Mouse (Mus musculus): Measurements from ENCODE around the gene Nap1l4. TPM values are rescaled to one million over a fixed set of nuclear protein-coding genes. Genes with fewer than 3 reads are reported as not detected.

Gene Nap1l4
- polyA plus RNA-seq (2015; fragmentation: Nextera tagmentation; extraction: Ambion mirVana), result 323 and 328 TPM in 2 replicates

DNA sequence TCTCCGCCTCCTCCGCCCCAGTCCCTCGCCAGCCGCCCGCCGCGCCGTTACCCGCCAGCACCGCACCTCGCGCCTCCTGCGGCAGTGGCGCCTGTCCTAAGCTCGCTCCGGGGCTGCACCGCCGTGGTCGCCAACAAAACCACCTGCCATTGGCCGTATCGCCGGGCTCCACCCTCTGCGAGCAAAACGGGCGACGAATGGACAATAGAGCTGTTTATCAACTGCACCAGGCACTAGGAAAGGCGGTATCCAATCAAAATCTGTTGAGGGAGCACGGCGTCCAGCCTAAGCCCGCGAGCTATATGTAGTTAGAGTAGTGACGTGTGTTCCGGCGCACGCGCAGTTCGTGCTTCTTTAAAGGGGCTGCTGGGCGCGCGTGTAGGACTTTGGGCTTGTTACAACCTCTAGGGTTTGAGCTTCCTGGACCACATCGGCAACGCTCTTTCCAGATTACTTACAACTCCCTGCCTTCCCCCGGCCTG, at the start of gene Nap1l4:
Gene Nap1l4 (minus strand): TSS at position 131 of the 482 bp plus-strand sequence.
- no peaks in the 10 kb centered on the region for H3K27me3 ChIP-seq (replicated peaks; ENCODE audit: control insufficient read depth, insufficient read depth, low read length)
- peak within 1 kb of the TSS; percentile 98 for H3K4me3 ChIP-seq (ENCODE audit: low read length)
- peaks cover 21% of the 10 kb centered on the region for H3K4me1 ChIP-seq (ENCODE audit: control insufficient read depth, insufficient read depth, low read depth, low read length)
- H3K9ac ChIP-seq (ENCODE audit: low read depth, low read length), result peak within 1 kb of the TSS; percentile 94
- WGBS, result 0% methylated on average over 42 of the region's 43 CpGs
- H3K27ac ChIP-seq (ENCODE audit: low read depth, low read length), result peak within 1 kb of the TSS; percentile 94
- ATAC-seq, result peak; percentile 100
- H3K9me3 ChIP-seq (ENCODE audit: control insufficient read depth, low read length), result no peaks in the 10 kb centered on the region
- no peaks in the 10 kb centered on the region for H3K36me3 ChIP-seq (ENCODE audit: control insufficient read depth, insufficient read depth, low read length)
- peak within 1 kb of the TSS; percentile 94 for H3K4me2 ChIP-seq (ENCODE audit: low read length)

- 60% methylated on average over 5 of the region's 5 CpGs for WGBS
- ATAC-seq, result no peak
These were observed 46.0 kb upstream of the Nap1l4 start for GRCm38 (mm10) chr7:143594865-143595264.

DNA sequence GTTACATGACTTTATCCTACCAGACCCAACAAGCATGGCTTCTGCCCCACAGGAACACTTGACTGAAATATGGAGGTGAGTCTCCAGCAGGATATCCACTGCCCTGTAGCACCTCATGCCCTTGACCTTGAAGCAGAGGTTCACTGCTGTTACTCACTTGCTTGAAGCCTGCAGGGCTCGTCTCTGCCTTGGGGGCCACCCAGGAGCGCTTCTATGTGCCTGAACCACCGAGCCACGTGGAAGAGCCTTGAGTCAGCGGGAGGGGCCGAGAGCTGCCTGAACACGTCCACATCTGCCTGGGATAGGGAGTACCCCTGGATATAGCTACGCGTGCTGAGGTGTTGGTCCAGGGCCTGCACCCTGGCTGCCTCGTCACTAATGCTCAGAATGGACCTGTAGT, 43.3 kb upstream of the Nap1l4 start:
- 95% methylated on average over 10 of the region's 10 CpGs for WGBS
- H3K4me1 ChIP-seq (ENCODE audit: control insufficient read depth, insufficient read depth, low read depth, low read length), result no peaks in the 10 kb centered on the region
- no peaks in the 10 kb centered on the region; the same call in 1 of the 2 replicates for H3K36me3 ChIP-seq (ENCODE audit: control insufficient read depth, insufficient read depth, low read length)
- no peak overlapping the region for H3K9ac ChIP-seq (ENCODE audit: low read depth, low read length)
- no peaks in the 10 kb centered on the region for H3K9me3 ChIP-seq (ENCODE audit: control insufficient read depth, low read length)
- no peak overlapping the region for H3K4me3 ChIP-seq (ENCODE audit: low read length)
- H3K27me3 ChIP-seq (replicated peaks; ENCODE audit: control insufficient read depth, insufficient read depth, low read length), result no peaks in the 10 kb centered on the region
- H3K27ac ChIP-seq (ENCODE audit: low read depth, low read length), result no peak overlapping the region
- no peak overlapping the region for H3K4me2 ChIP-seq (ENCODE audit: low read length)
- no peak for ATAC-seq

More at GRCm38 (mm10) chr7:143594865-143595264, 46.0 kb upstream of the Nap1l4 start:
- Histone ChIP-seq H3K4me1 (ENCODE audit: control insufficient read depth, insufficient read depth, low read depth, low read length) (peaks cover 13% of the 10 kb centered on the region), H3K36me3 (ENCODE audit: control insufficient read depth, insufficient read depth, low read length) (no peaks in the 10 kb centered on the region), H3K27ac (ENCODE audit: low read depth, low read length) (no peak overlapping the region), H3K4me3 (ENCODE audit: low read length) (no peak overlapping the region), H3K9me3 (ENCODE audit: control insufficient read depth, low read length) (no peaks in the 10 kb centered on the region), H3K9ac (ENCODE audit: low read depth, low read length) (no peak overlapping the region), H3K27me3 (replicated peaks; ENCODE audit: control insufficient read depth, insufficient read depth, low read length) (no peaks in the 10 kb centered on the region), H3K4me2 (ENCODE audit: low read length) (no peak overlapping the region)

GRCm38 (mm10) chr7:143588006-143588405, 39.1 kb upstream of the Nap1l4 start:
- H3K27me3 ChIP-seq (replicated peaks; ENCODE audit: control insufficient read depth, insufficient read depth, low read length), result no peaks in the 10 kb centered on the region

GRCm38 (mm10) chr7:143587586-143587985, 38.7 kb upstream of the Nap1l4 start:
- no peak for ATAC-seq
- H3K9ac ChIP-seq (ENCODE audit: low read depth, low read length), result no peak overlapping the region
- H3K4me1 ChIP-seq (ENCODE audit: control insufficient read depth, insufficient read depth, low read depth, low read length), result no peaks in the 10 kb centered on the region
- H3K9me3 ChIP-seq (ENCODE audit: control insufficient read depth, low read length), result no peaks in the 10 kb centered on the region
- WGBS, result 90% methylated on average over 5 of the region's 5 CpGs
- H3K36me3 ChIP-seq (ENCODE audit: control insufficient read depth, insufficient read depth, low read length), result peaks cover 18% of the 10 kb centered on the region
- no peak overlapping the region for H3K27ac ChIP-seq (ENCODE audit: low read depth, low read length)
- H3K4me2 ChIP-seq (ENCODE audit: low read length), result no peak overlapping the region
- H3K27me3 ChIP-seq (replicated peaks; ENCODE audit: control insufficient read depth, insufficient read depth, low read length), result no peaks in the 10 kb centered on the region
- H3K4me3 ChIP-seq (ENCODE audit: low read length), result no peak overlapping the region

More at GRCm38 (mm10) chr7:143588006-143588405, 39.1 kb upstream of the Nap1l4 start:
- Histone ChIP-seq H3K27ac (ENCODE audit: low read depth, low read length) (no peak overlapping the region), H3K9ac (ENCODE audit: low read depth, low read length) (no peak overlapping the region), H3K9me3 (ENCODE audit: control insufficient read depth, low read length) (no peaks in the 10 kb centered on the region), H3K4me2 (ENCODE audit: low read length) (no peak overlapping the region), H3K4me1 (ENCODE audit: control insufficient read depth, insufficient read depth, low read depth, low read length) (no peaks in the 10 kb centered on the region), H3K36me3 (ENCODE audit: control insufficient read depth, insufficient read depth, low read length) (peaks cover 13% of the 10 kb centered on the region), H3K4me3 (ENCODE audit: low read length) (no peak overlapping the region)
- WGBS, result 95% methylated on average over 4 of the region's 4 CpGs
- no peak for ATAC-seq

- 25% methylated on average over 3 of the region's 3 CpGs for WGBS
- Histone ChIP-seq H3K4me3 (ENCODE audit: low read length) (no peak overlapping the region), H3K4me2 (ENCODE audit: low read length) (no peak overlapping the region), H3K27me3 (replicated peaks; ENCODE audit: control insufficient read depth, insufficient read depth, low read length) (no peaks in the 10 kb centered on the region), H3K9ac (ENCODE audit: low read depth, low read length) (no peak overlapping the region), H3K4me1 (ENCODE audit: control insufficient read depth, insufficient read depth, low read depth, low read length) (no peaks in the 10 kb centered on the region), H3K36me3 (ENCODE audit: control insufficient read depth, insufficient read depth, low read length) (peaks cover 21% of the 10 kb centered on the region), H3K27ac (ENCODE audit: low read depth, low read length) (no peak overlapping the region), H3K9me3 (ENCODE audit: control insufficient read depth, low read length) (no peaks in the 10 kb centered on the region)
- ATAC-seq, result no peak
These were observed 35.0 kb upstream of the Nap1l4 start for GRCm38 (mm10) chr7:143583956-143584355.

DNA sequence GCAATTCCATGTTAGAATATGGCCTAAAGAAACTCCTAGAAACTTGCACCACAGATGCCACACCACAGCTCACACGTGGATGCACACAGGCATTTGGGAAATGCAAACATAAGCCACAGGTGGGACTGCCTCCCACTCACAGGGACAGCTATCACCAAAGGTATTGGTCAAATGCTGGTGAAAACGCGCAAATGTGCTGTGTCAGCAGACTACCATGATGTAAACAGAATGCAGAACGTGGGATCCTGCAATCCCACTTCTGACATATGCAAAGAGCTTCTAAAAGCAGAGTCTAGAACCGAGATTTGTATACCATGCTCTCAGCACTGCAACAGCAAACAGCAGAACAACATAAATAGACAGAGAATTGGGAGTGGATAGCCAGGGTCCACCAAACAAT, 34.1 kb upstream of the Nap1l4 start:
- 90% methylated on average over 5 of the region's 5 CpGs for WGBS
- H3K4me1 ChIP-seq (ENCODE audit: control insufficient read depth, insufficient read depth, low read depth, low read length), result no peaks in the 10 kb centered on the region
- no peaks in the 10 kb centered on the region for H3K27me3 ChIP-seq (replicated peaks; ENCODE audit: control insufficient read depth, insufficient read depth, low read length)
- no peak overlapping the region for H3K4me2 ChIP-seq (ENCODE audit: low read length)
- H3K4me3 ChIP-seq (ENCODE audit: low read length), result no peak overlapping the region
- no peak for ATAC-seq
- H3K27ac ChIP-seq (ENCODE audit: low read depth, low read length), result no peak overlapping the region
- H3K36me3 ChIP-seq (ENCODE audit: control insufficient read depth, insufficient read depth, low read length), result peaks cover 28% of the 10 kb centered on the region
- no peak overlapping the region for H3K9ac ChIP-seq (ENCODE audit: low read depth, low read length)
- H3K9me3 ChIP-seq (ENCODE audit: control insufficient read depth, low read length), result no peaks in the 10 kb centered on the region

DNA sequence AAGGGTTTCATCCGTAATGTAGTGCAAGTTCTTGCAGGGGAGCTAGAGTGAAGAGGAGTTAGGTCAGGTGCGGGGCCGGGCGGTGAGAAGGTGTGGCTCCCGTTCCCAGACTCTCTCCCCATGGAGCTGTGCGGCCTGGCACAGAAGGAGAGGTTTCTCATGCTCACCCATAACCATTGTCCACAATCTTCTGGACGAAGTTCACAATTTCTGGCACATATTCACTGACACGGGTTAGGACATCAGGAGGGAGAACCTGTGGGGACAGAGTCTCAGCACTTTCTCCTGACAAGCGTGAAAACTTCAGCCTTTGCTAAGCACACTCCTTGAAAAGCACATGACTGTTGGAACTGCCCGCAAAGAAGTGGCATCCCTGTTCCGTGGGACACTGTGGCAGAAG, 26.8 kb upstream of the Nap1l4 start:
- Histone ChIP-seq H3K27ac (ENCODE audit: low read depth, low read length) (no peak overlapping the region), H3K27me3 (replicated peaks; ENCODE audit: control insufficient read depth, insufficient read depth, low read length) (no peaks in the 10 kb centered on the region), H3K4me2 (ENCODE audit: low read length) (no peak overlapping the region), H3K4me3 (ENCODE audit: low read length) (no peak overlapping the region), H3K9me3 (ENCODE audit: control insufficient read depth, low read length) (no peaks in the 10 kb centered on the region), H3K9ac (ENCODE audit: low read depth, low read length) (no peak overlapping the region), H3K36me3 (ENCODE audit: control insufficient read depth, insufficient read depth, low read length) (peaks cover 39% of the 10 kb centered on the region), H3K4me1 (ENCODE audit: control insufficient read depth, insufficient read depth, low read depth, low read length) (no peaks in the 10 kb centered on the region)
- ATAC-seq, result no peak
- WGBS, result 97% methylated on average over 11 of the region's 11 CpGs

DNA sequence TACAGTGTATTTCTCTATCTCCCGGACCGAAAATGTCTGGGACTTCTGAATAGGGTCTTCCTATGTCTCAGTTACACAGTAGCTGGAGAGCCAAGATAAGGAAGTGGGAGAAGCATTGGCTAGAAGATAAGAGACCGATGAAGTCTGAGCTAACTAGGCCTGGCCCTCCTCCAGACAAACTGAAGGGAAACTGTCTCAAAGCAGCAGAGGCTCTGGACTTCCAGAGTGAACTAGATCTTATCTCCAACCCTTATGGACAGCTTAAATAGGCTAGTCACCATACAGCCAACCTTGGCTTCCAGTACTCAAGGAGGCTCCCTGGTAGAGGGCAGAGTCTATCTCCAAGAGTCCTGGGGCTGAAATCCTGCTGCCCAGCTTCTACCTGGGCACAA, 16.7 kb upstream of the Nap1l4 start:
- WGBS, result 96% methylated on average over 3 of the region's 3 CpGs
- H3K27ac ChIP-seq (ENCODE audit: low read depth, low read length), result no peak overlapping the region
- H3K27me3 ChIP-seq (replicated peaks; ENCODE audit: control insufficient read depth, insufficient read depth, low read length), result no peaks in the 10 kb centered on the region
- ATAC-seq, result no peak
- H3K4me3 ChIP-seq (ENCODE audit: low read length), result no peak overlapping the region
- H3K36me3 ChIP-seq (ENCODE audit: control insufficient read depth, insufficient read depth, low read length), result peaks cover 49% of the 10 kb centered on the region
- no peaks in the 10 kb centered on the region for H3K9me3 ChIP-seq (ENCODE audit: control insufficient read depth, low read length)
- no peak overlapping the region for H3K4me2 ChIP-seq (ENCODE audit: low read length)
- H3K9ac ChIP-seq (ENCODE audit: low read depth, low read length), result no peak overlapping the region
- H3K4me1 ChIP-seq (ENCODE audit: control insufficient read depth, insufficient read depth, low read depth, low read length), result no peaks in the 10 kb centered on the region
